Mouse (Mus musculus) ES-CJ7 (cell line): ENCODE measurements around the gene Pkp4.

Source experiments
- DNase-seq: peaks from one replicate; pipeline ENCODE4 v3.0.0; 2011; ENCODE audit warnings: low read depth, low spot score

Gene Pkp4

DNA sequence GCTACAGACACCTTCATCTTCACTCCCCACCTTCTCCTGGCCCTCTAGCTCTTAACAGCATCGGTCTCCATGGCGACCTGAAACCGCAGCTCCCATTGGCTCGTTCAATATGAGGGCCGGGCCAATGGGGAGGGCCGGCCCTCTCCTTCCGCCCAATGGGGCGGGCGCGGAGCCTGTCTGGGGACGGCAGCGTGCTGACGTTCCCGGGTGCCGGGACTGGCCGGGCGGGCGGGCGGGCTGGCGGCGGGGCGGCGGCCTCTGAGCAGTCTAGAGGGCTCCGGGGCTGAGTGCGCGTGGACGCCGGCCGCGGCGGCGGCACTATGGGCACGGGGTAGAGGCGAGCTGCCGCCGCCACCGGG is at the start of gene Pkp4, which contains the start of gene Ccdc148:
TSS of gene Pkp4 (plus strand) at position 246 of the 359 bp plus-strand sequence.
TSS of gene Ccdc148 (minus strand) at position 79 of the 359 bp plus-strand sequence.
- DNase-seq: peak; percentile 96

DNA sequence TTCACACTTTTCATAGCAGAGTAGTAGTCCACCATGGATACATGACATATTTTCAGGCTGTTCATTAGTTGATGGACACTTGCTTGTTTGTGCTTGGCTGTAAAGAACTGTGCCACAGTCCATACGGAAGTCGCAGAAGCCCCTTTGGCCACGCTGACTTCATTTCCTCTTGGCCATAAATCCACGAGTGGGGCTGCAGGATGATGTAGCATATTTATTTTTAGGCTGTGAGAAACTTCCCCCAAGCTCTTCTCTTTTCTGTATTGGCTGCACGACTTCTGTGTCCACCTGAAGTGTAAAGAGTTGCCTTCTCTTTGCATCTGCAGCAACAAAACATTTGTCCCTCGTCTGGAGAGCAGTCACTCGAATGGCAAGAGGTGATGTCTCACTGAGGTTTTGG is 31.6 kb upstream of the Pkp4 start:
- DNase-seq: no peak

DNA sequence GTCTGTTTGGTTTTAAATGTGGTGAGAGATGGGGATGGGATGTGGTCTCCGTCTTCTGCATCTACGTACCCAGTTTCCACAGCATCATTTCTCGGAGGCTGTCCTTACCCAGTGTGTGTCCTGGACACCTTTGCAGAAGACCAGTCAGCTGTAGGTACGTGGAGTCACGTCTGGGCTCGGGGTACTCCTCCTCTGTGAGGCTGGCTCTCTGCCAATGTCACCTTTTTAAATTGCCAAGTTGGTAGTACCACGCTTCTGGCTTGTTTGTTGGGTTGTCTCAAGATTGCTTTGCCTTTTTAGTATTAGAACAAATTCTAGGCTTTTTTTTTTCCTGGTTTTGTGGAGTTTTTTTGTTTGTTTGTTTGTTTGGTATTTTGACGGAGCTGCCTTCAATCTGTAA is 30.8 kb upstream of the Pkp4 start:
- DNase-seq: no peak

DNA sequence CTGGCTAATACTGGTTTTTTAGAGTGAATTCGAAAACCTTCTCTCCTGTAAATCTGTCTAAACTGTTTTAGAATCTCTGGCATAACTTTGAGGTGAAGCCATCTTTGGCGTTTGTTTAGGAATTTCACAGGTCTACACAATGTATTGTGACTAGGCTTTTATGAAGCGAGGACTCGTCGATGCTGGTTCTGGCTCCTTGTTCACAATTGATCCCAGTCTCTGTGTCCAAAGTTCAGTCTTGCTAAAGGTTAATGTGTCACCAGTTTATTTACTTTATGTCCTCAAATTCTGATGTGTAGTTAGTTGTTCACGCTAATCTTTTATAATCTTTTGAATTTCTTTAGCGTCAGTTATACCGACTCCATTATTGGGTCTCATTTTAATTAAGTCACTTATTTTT is 29.6 kb upstream of the Pkp4 start:
- DNase-seq: no peak

DNA sequence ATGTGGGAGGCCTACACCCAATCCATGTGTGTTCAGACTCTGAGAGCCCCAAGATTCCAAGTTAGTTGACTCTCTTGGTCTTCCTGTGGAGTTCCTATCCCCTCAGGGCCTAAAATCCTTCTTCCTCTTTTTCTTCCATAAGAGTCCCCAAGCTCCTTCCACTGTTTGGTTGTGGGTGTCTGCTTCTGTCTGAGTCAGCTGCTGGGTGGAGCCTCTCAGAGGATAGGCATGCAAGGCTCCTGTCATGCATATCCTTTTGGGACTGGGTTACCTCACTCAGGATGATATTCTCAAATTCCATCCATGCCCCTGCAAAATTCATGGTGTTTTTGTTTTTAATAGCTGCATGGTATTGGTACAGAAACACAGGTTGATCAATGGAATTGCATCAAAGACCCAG is 5.2 kb upstream of the Pkp4 start:
- DNase-seq: no peak

DNA sequence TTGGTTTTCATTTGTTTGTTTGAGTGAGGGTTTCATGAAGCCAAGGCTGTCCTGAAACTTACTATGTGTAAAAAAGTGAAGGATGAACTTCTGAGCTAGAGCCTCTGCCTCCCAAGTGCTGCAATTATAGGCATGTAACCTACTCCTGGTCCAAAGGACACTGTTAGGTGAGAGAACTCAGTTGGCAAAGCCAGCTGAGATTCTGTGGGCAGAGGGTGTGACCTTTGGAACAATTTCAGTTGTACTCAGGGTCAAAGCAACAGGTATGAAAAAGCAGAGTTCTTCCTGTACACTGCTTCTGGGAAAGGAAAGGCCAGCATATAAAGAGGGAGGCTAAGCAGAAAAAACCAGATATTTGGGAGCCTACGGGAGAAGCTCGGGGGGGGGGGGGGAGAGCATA is 2.5 kb upstream of the Pkp4 start:
- no peak for DNase-seq

DNA sequence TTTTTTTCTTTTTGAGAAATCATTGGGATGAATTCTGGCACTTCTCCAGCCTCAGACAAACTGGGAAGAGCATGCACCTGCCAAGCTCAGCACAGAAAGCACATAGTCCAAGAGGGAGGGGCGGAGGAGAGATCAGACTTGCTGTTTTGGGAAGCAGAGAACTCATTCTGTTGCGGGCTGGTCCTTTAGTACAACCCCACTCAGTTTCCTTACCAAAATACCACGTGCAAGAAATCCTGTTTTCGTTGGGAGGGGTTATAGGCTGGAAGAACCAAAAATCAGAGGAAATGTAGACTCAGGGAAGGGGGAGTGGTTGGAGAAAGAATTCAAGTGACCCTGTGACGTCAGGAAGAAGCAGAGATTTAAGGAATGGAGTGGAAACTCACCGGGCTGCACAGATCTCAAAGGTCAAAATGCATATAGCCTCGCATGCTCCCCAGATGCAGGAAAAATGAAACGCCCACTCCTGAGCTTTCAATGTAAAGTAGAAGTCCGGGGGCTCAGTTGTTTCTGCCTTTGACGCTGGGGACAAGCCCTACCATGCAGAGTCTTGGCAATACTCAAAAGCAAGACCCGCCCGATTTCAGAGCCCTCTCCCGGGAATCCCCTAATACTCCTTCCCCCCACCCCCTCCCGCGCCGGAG is 567 bp upstream of the Pkp4 start:
- DNase-seq: peak; percentile 46

DNA sequence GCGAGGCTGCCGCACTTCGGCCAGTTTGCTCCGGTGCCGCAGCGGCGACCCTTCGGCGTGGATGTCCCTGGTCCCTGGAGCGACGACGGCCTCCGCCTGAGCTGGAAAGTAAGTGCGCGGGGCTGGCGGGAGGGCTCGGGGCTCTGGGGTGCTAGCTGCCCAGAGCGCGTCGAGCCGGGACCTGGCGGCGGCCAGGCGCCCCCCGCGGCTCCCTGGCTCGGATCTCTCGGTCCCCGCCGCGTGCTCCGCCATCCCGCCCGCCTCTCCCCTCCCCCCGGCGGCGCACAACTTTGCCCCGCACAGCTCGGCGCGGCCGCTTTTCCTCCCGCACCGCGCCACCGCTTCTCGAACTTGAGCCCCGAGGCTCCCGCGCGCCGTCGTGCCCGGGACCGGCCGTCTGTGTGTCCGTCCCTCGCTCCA is 381 bp downstream of the Pkp4 start:
- no peak for DNase-seq

DNA sequence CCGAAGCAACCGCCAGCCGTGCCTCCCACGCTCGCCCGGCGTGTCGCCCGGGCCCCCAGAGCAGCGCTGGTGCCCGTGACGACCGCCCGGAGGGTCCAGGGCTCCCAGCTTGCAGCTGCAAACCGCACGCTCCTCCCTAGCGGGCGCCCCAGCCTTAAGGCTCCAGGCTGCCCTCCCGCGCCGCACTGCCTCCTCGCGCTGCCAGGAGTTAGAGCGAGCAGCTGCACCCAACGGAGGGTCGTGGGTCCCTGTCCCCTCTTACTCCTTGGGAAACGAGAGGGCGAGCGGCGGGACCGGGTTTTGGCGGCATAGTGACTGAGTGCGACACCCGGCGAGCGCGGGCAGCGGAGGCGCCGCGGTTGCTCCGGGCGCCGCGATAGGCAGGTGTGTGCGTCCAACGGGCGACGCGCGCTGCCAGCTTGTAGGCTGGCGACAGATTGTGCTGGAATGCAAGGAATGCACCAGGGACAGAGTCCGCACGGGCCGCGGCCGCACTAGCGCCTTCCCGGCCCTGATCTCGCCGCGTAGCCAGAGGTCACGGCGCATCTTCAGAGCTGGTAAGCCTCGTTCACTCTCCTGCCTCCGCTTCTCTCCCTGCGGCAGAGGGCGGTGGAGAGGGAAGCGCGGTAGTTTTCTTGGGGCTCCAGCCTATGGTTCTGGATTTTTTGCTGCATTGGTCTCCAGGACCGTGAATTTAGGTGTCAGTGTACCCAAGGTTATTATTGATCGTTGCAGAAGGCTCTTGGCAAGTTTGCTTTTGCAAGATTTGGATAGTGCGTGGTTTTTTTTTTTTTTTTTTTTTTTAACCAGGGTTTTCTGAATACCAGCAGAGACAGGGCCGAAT is 1.0 kb downstream of the Pkp4 start:
- DNase-seq: peak; percentile 77

DNA sequence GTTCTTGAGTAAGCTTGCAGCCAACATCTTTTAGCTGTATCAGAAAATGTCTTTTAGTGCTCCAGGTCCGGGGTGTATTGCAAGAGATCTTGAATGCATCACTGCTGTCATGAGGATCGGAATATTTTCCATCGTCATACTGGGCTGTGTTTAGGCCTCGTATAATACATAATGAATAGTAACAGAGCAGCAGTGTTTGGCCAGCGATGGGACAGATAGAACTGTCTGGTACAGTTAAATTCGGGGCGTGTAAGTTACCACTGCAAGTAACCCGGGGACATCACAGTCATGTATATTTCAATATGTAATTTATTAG is 1.6 kb downstream of the Pkp4 start:
- no peak for DNase-seq

DNA sequence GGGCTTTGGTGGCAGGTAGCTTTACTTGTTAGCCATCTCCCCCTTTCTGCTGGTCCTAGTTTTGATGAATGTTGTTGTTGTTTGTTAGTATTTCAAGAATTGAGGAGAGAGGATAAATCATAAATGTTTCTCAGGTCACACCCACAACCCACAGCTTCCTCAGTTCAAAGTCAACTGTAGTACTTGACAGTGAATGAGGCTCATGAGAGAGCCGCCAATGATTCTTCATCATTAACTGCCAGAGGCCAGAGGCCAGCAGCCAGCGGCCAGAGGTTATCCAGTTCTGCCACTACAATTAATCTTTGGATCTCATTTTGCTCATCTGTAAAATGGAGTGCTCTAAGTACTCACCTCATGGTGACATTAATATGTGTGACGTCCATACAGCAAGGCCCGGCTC is 6.3 kb downstream of the Pkp4 start:
- DNase-seq: no peak

DNA sequence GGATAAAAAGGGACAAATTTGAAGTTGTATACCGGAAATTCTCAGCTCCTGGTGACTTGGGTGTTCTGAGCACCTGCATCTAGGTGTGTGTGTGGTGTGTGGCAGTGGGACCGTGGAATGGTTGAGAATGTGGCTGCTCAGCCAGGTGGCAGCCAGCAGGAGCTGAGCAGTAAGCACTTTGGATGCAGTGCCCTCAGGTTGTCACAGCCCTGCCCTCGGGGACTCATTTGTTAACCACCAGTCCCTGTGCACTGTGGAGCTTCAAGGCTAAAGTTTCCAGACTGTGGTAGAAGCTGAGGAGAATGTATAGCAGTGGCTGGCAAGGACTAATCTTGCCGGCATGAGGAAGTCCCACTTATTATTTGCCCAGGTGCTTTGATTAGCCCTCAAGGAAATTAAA is 7.2 kb downstream of the Pkp4 start:
- DNase-seq: no peak

DNA sequence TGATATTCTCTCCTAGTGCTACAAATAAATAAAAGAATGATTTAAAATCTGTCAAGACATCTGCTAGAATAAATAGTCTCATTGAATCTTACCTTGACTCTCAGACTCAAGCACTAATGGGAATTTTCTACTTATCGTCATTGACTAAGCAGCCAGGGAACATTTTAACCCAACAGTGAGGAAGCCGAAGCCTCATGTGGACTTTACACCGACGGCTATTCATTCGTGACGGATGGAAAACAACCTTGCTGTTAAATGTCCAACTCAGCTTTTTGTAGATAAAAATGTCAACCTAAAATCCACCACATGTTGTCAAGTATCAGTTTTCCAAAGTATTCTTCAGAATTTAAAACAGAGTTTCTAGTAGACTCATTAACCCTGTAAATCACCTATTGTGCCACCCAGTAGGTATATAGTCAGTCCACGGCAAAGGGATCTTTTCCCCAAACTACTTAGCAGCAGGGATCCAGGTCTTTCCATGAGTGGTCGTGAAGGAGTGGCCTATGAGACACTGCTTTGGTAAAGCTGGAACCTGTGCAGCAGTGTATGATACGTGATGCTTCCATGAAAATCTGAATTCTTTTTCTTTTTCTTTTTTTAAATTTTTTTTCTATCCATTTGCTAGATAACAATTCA is 9.0 kb downstream of the Pkp4 start:
- peak; percentile 23 for DNase-seq

DNA sequence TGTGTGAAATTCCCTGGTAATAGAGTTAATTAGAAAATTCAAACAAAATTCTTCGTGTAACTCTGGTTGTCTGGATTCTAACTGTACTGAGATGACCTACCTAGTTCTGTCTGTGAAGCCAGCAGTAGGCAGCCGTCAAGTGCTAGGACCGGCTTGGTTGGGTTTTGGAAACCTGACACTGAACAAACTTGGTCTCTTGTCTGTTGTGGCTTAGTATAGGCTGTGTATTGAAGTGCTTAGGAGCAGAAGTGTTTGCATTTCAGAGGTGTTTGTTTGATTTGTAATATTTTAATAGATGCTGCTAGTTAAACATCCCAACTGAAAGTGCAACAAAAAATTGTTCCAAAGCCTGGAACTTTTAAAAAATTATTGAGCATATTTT is 9.5 kb downstream of the Pkp4 start:
- no peak for DNase-seq

DNA sequence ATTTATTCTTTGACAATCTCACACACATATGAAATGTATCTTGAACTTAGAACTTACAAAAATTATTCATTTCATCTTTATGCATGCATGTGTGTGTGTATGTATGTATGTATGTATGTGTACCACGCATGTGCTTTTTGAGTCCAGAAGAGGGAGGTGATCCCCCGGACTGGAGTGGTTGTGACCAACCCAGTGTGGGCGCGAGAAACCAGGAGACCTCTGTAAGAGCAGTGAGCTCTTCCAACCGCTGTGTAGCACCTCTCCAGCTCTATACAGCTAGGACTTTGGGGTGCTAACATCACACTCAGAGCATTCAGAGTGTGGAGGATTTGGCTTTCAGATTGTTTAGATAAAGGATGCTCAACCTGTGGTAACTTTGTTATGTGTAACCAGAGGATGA is 9.9 kb downstream of the Pkp4 start:
- peak; percentile 25 for DNase-seq

DNA sequence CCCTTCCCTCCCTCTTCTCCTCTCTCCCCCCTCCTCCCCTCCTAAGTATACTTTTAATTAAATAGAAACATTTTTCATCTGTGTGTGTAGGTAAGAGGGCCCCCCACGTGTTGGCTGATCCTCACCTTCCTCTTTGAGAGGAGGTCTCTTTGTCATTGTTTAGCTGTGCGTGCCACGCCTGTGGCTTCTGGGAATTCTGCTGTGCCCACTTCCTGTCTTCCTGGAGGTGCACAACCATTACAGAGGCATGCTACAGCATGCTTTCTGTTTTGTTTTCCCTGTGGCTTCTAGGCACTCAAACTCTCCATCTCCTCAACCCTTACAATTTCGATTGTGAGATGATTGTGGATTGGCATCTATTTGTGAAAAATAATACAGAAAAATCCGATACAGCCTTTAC is 10.9 kb downstream of the Pkp4 start:
- peak; percentile 68 for DNase-seq

DNA sequence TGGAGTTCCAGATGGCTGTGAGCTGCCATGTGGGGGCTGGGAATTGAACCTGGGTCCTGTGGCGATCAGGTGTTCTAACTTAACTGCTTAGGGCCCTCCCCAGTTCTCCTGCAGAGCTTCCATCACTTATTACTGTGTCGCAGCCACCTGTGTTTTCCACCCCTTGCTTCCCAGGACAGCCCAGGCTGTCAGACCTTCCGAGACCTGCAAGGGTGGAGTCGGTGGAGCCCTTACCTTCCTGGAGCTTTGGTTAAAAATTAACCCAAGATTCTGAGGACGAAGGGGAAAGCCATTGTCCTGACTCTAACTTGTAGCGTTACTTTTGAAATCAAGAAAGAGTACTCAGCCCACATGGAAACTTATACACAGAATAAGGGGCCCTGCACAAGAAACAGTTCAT is 15.3 kb downstream of the Pkp4 start:
- no peak for DNase-seq

DNA sequence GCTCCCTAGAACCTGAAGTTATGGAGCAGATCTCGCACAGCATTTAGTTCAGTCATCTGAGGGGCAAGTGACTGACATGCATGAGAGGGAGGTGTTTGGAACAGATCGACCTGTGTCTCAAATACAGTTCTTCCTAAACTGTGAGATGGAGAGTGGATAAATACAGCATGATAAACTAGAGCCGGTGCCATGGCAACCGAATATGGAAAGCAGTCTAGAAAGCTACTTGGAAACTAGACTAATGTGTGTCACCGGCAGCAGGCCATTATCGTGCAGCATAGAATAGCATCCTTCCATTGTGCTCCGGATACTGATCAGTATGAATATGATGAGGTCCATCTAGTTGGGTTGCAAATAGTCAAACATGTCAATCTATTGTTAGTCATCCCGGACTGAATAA is 17.5 kb downstream of the Pkp4 start:
- no peak for DNase-seq

DNA sequence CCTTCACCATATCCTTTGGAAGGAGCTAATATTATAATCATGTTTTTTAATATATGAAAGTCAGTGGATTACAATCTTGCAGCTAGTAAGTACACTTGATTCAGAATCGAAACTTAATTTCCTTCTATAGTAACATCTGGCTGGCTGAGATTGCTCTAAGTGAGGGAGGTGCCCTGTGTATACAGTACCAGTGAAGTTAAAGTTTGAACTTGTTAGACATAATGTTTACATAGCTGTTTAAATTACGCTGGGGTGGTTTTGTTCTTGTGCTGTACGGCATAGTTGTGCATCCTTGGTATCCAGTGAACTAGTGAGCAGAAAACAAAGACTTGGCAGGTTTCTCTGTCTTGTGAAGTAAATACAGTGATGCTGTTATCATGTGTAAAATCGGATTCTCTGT is 18.3 kb downstream of the Pkp4 start:
- no peak for DNase-seq

DNA sequence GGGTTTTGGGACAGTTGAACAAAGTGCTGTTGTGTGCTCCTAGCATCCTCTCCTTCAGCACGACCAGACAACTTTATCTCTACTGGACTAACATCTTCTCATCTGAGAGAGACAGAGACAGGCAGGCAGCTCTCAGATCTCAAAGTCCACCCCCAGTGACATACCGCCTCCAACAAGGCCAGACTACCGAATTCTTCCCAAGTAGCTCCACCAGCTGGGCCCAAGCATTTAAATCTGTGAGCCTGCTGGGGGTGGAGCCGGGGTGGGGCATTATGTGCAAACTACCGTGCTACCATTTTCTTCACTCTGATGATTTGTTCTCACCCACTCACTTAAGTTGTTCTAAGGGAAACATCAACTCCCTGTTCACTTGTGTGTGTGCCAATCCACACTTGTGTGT is 18.8 kb downstream of the Pkp4 start:
- peak; percentile 48 for DNase-seq

DNA sequence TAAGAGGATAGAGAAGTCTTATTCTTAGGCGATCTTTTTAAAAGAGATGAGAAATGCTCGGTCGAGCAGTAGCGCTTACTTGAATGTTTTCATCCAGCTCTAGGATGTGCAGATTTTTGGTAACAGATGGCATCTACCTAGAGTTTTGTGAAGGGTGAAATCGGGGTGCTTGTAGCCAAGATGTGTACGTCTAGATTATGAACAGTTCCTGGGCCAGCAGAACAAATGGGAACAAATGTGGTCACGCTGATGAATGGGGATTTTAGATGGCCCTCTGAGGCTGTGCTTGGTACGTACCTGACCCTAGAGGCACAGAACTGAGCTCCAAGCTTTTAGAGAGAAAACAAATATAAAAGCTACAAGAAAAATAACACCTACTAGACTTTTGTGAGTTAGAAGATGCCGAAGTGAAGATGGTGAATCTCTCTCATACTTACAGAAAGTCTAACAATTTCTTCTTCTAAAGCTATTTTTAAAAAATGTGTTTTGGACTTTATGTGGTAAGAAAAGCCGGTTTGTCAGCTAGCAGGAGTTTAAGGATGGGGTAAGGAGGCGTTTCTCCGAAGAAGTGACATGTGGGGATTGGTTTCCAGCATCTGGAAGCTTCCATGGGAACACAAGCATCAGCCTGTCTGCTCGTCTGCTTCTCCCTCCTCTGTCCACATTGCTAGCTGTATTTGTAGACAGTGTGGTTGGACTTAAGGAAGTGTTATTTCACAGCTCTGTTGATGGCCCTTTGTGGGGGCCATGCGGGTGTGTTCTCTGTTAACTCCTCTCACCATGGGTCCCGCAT is 20.9 kb downstream of the Pkp4 start:
- DNase-seq: no peak

DNA sequence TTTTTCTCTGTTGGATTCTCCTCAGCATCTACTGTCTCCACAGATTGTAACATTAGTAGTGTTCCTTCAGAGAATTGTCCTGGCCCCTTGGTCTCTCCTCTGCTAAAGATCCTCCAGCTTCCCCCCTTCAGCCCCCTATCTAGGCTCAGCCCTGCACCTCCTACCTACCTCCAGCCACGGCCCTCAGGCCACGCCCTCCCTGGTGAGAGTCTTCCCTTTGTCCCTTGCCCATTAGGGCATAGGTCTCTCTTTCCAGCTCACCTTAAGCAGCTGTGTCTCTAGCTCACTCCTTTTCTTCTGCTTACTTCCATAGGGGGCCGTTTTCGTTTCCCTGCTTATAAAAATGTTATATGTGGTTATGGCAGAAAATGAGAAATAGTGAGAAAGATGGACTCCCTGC is 22.9 kb downstream of the Pkp4 start:
- peak; percentile 35 for DNase-seq
